Mouse (Mus musculus) G1E-ER4 (cell line): ENCODE results near the gene Ntrk3. TPM values are rescaled to one million over a fixed set of nuclear protein-coding genes. Genes with fewer than 3 reads are reported as not detected.

Experiments
- GATA1 ChIP-seq: IDR thresholded peaks from one replicate; pipeline ENCODE4 v1.8.0; 2012; ENCODE audit warnings: low read length, inconsistent platforms
- polyA plus RNA-seq: library from polyadenylated mRNA; stranded (reverse); fragments of >175 nt; gene quantifications from 2 replicates; pipeline ENCODE4 v1.2.3, GENCODE M21; 2012

Ntrk3 gene
- polyA plus RNA-seq, 1 experiment = 0.01 TPM

- TF ChIP-seq GATA1 = no peak
These were observed 56.9 kb downstream of the Ntrk3 start for GRCm38 (mm10) chr7:78680871-78681270.

GRCm38 (mm10) chr7:78669407-78669806 is 68.4 kb downstream of the Ntrk3 start:
- TF ChIP-seq GATA1 = no peak

GRCm38 (mm10) chr7:78668916-78669315 is 68.9 kb downstream of the Ntrk3 start:
- TF ChIP-seq GATA1 = no peak

- TF ChIP-seq GATA1 = no peak
These were observed 69.7 kb downstream of the Ntrk3 start for GRCm38 (mm10) chr7:78668003-78668635.

- TF ChIP-seq GATA1 = no peak
These were observed 77.0 kb downstream of the Ntrk3 start for GRCm38 (mm10) chr7:78660832-78661231.

- TF ChIP-seq GATA1 = no peak
These were observed 78.0 kb downstream of the Ntrk3 start for GRCm38 (mm10) chr7:78659846-78660245.

- no peak for TF ChIP-seq GATA1
These were observed 79.8 kb downstream of the Ntrk3 start for GRCm38 (mm10) chr7:78658026-78658425.

GRCm38 (mm10) chr7:78656181-78656580 is 81.6 kb downstream of the Ntrk3 start:
- TF ChIP-seq GATA1 = no peak

- TF ChIP-seq GATA1 = no peak
These were observed 84.1 kb downstream of the Ntrk3 start for GRCm38 (mm10) chr7:78653686-78654085.

GRCm38 (mm10) chr7:78652296-78652695 is 85.5 kb downstream of the Ntrk3 start:
- no peak for TF ChIP-seq GATA1

- TF ChIP-seq GATA1 = no peak
These were observed 86.3 kb downstream of the Ntrk3 start for GRCm38 (mm10) chr7:78651540-78651939.

GRCm38 (mm10) chr7:78643667-78644066 is 94.1 kb downstream of the Ntrk3 start:
- no peak for TF ChIP-seq GATA1

- no peak for TF ChIP-seq GATA1
These were observed 114.1 kb downstream of the Ntrk3 start for GRCm38 (mm10) chr7:78623686-78624085.

GRCm38 (mm10) chr7:78621115-78621514 is 116.7 kb downstream of the Ntrk3 start:
- TF ChIP-seq GATA1 = no peak

- TF ChIP-seq GATA1 = no peak
These were observed 117.8 kb downstream of the Ntrk3 start for GRCm38 (mm10) chr7:78619818-78620577.

GRCm38 (mm10) chr7:78605538-78606130 is 132.2 kb downstream of the Ntrk3 start:
- TF ChIP-seq GATA1 = no peak

GRCm38 (mm10) chr7:78603922-78604321 is 133.9 kb downstream of the Ntrk3 start:
- no peak for TF ChIP-seq GATA1
